Mouse (Mus musculus) skeletal muscle tissue, adult 2 months (tissue): ENCODE measurements at regions not wholly inside any gene's neighbourhood (a gene's known extent, or its start where the extent isn't known, plus 50 kb on each side); places are given as distances from the start of the nearest gene placed in this dataset.

Experiments used
- DNase-seq: peaks from one replicate; pipeline ENCODE4 v3.0.0-alpha.2; 2012; ENCODE audit warnings: low read depth, low spot score

DNA sequence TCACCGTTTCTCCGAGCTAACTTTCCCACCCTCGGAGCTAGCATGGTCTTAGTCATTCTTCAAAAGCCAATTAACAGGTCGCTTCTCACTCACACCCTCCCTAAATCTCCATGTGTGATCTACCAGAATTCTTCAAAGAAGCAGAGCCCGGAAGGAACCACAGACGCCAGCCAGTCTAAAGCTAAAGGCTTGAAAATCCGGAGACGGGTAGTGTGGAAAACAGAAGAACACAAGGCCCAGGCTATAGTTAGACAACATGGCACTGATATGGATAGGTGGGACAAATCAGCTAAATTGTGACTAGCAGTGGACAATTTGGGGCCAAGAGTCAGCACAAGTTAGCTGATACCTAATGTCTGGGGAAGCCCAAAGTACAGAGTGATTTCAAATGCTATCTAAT, 387.0 kb upstream of the Trpc7 start:
- DNase-seq: no peak

- DNase-seq: no peak
Measured at GRCm38 (mm10) chr13:57281941-57282710, 386.3 kb upstream of the Trpc7 start.

- no peak for DNase-seq
Measured at GRCm38 (mm10) chr13:57281504-57281903, 385.7 kb upstream of the Trpc7 start.

DNA sequence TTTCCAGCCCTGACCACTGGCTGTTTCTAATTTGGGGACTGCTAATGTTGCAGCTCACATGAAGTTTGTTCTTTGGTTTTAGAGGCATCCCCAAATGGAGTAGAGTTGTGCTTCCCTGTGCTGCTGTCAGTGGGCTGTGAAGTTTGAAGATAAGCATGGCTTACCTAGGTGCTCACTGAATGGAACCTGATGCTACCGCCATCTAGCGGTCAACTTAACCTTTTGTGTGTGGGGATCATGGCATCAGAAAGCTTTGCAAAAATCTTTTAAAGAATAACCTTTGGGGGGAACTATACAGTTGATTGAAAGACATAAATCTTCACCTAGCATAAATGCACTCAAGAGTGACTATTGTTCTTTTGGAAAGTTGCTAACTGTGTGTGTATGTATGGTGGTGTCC, 382.8 kb upstream of the Trpc7 start:
- no peak for DNase-seq

DNA sequence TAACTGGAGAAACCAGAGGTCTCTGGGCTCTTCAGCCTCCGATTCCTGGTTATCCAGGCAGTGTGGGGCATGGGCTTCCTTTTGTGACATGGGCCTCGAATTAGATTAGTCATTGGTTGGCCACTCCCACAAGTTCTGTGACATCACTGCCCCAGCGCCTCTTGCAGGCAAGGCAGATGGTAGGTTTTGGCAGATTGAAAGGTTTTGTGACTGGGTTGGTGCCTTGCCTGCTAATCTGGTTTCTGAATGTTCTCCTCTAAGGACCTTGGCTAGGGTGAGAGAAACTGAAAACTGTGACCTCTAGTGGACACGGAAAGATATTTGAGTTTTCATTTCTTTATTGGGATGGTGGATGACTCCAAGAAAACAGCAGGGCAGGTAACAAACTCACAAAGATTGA, 381.3 kb upstream of the Trpc7 start:
- DNase-seq: no peak

- DNase-seq: no peak
Measured at GRCm38 (mm10) chr13:57275871-57276270, 380.1 kb upstream of the Trpc7 start.

DNA sequence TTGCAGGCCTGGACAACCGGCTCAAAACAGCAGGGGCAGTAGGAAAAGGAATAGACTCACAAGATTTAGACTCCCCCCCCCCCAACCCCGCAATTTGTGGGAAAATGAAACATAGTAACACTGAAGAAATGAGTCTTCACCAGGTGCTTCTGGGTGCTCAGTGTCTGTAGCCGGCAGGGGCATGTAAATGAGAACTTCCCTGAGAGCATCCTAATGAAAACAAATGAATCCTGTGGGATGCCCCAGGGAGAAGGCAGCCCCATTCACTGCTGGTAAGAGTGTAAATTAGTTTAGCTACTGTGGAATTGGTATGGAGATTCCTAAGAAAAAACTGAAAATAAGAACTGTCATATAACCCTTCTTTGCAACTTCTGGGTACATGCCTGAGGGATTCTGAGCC, 377.8 kb upstream of the Trpc7 start:
- no peak for DNase-seq

- DNase-seq: peak; percentile 2
Measured at GRCm38 (mm10) chr13:57269614-57270013, 373.8 kb upstream of the Trpc7 start.

DNA sequence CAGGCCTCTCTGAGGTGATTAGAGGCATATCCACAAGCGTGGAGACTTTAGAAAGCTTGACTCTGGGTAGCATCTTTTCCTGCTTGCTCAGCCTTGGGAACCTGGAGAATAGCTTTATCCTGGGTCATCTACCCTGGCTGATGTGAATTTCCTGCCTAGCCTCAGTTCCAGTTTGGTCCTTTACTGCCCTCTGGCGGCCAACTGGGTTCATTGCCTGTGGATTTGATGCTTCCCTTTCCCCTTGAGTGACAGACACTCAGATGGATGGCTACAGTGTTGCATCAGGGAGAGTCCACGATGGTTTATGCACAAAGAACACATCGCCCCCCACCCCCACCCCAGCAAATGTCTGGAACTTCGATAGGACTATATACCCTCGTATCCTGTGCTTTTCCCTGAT, 364.1 kb upstream of the Trpc7 start:
- peak; percentile 32 for DNase-seq

GRCm38 (mm10) chr13:57259474-57259873, 363.7 kb upstream of the Trpc7 start:
- no peak for DNase-seq

DNA sequence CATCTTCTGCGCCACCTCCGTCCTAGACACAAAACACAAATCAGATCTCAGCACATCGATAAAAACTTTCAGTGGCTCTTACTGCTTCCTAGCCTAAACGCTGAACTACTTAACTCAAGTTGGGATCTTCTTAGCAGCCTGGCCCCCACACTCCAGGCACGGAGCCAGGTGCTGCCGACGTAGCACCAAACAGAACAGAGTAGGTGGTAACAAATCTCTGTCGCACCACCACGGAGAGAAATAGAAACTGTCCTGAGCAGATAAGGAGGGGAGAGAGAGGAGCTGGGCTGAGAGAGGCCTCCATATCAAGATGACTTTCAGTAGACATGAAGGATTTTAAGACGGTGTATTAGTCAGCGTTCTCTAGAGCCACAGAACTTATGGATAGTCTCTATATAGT, 360.1 kb upstream of the Trpc7 start:
- no peak for DNase-seq

- DNase-seq: no peak
Measured at GRCm38 (mm10) chr13:57249851-57250250, 354.1 kb upstream of the Trpc7 start.

GRCm38 (mm10) chr13:57249401-57249800, 353.6 kb upstream of the Trpc7 start:
- DNase-seq: no peak

- no peak for DNase-seq
Measured at GRCm38 (mm10) chr13:57246238-57246963, 350.6 kb upstream of the Trpc7 start.

GRCm38 (mm10) chr13:57236917-57237316, 341.1 kb upstream of the Trpc7 start:
- DNase-seq: no peak

DNA sequence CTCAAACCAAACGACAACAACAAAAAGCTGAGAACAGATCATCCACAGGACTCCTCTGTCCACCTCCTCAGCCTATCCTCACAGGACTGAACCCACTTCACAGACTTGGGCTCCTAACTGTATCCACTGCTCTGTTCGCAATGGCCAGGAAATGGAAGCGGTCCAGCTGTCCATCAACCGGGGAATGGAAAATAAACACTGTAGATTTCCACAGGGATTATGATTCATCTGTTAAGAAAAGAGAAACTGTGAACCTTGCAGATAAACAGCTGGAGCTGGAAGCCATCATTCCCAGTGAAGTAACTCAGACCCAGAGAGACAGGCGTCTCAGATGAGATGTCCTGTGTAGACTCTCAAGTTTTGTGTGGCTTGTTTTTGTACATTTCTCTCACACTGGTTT, 340.4 kb upstream of the Trpc7 start:
- DNase-seq: no peak

GRCm38 (mm10) chr13:57232906-57233305, 337.1 kb upstream of the Trpc7 start:
- no peak for DNase-seq

GRCm38 (mm10) chr13:57231666-57232065, 335.9 kb upstream of the Trpc7 start:
- DNase-seq: no peak

- no peak for DNase-seq
Measured at GRCm38 (mm10) chr13:57230253-57230652, 334.5 kb upstream of the Trpc7 start.

DNA sequence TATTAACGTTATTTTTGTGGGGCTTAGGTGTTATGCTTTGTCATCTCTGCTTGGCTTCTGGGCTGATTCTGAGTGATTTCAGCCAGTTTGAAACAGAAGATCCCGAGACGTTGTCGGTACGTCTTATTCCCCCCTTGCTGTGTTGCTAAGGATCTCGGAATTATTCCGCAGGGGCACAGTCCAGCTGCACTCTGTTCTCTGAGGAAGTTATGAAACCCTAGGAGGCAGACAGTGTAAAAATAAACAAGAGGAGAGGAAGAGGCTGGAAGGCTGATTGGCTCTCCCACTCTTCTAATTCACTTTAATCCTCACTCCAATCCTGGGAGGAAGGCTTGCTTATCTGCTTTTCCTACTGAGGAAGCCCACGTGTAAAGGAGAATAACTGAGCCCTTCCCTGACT, 325.3 kb upstream of the Trpc7 start:
- peak; percentile 7 for DNase-seq

- no peak for DNase-seq
Measured at GRCm38 (mm10) chr13:57216161-57216560, 320.4 kb upstream of the Trpc7 start.

DNA sequence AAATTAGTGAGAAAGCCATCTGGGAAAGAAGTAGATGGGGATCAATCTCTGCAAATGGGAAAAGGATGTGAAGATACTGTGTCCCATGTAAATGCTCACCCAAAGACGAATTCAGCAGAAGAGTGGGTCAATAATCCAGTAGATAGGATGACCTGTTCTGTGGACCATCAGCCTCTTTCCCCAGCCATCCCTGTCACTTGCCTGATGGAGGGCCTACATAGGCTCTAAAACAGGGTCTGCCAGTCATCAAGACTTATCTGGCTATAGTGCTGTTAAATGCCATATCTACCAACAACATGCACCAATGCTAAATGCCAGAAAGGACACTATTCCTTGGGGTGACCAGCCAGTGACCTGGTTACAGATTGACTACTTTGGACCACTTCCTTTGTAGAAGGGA, 316.5 kb upstream of the Trpc7 start:
- DNase-seq: no peak

DNA sequence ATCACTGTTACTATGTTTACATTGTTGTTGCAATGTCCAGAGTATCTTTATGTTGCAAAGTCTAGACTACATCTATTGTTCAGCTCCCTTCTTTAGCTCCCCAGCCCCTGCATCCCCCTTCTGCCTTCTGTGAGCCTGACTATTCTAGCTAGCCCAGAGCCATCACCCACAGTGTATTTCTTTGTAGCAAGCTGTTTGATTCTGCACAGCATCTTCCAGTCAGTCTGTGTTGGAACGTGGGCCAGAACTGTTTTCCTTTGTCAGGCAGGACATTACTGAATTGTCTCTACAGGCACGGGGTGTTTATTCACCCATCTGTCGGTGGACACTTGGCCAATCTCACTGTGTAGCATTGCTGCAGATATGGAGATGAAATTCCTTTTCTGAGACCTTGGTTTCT, 295.4 kb upstream of the Trpc7 start:
- no peak for DNase-seq
